Mouse (Mus musculus): ENCODE measurements around the gene 9930111J21Rik1. TPM values are rescaled to one million over a fixed set of nuclear protein-coding genes. Genes with fewer than 3 reads are reported as not detected.

Gene 9930111J21Rik1
- 100 to 1,000 TPM; 102 to 112 TPM for total RNA-seq (2023)

GRCm38 (mm10) chr11:48979251-48979650 is at the start of gene 9930111J21Rik1:
Gene 9930111J21Rik1, minus strand, starts transcription at chr11:48979398.

GRCm38 (mm10) chr11:48994018-48994417 is 14.8 kb upstream of the 9930111J21Rik1 start, which contains the start of gene Tgtp1:
Gene Tgtp1, minus strand, starts transcription at chr11:48994172.

GRCm38 (mm10) chr11:48991740-48992520 is 12.7 kb upstream of the 9930111J21Rik1 start, which contains the start of gene Gm12185:
Gene Gm12185, minus strand, starts transcription at chr11:48992226.

GRCm38 (mm10) chr11:48978240-48978939 is 808 bp downstream of the 9930111J21Rik1 start, which contains the start of gene Olfr56:
Gene Olfr56, plus strand, starts transcription at chr11:48978889.

GRCm38 (mm10) chr11:48946090-48946489 is 33.1 kb downstream of the 9930111J21Rik1 start, which contains the start of gene Psme2b:
Gene Psme2b, minus strand, starts transcription at chr11:48946190.

GRCm38 (mm10) chr11:48902021-48902420 is 77.2 kb downstream of the 9930111J21Rik1 start, which contains the start of gene Gm5431:
Gene Gm5431, minus strand, starts transcription at chr11:48902214.

Other genes with a start within 250 kb of the 9930111J21Rik1 start
- 1,000 to 10,000 TPM; 1,438 to 1,488 TPM for gene Rack1, start 179.1 kb downstream of the 9930111J21Rik1 start, total RNA-seq (2023)
- gene Trim41, start 162.0 kb downstream of the 9930111J21Rik1 start, total RNA-seq (2023) = 10 to 100 TPM; 61.3 TPM
- 100 to 1,000 TPM; 172 to 185 TPM for gene Trim7, start 153.3 kb downstream of the 9930111J21Rik1 start, total RNA-seq (2023)
- under 1 TPM; 0.52 to 0.59 TPM for gene Gm12184, start 152.7 kb downstream of the 9930111J21Rik1 start, total RNA-seq (2023)
- gene Irgm1, start 107.7 kb downstream of the 9930111J21Rik1 start, total RNA-seq (2023) = 10 to 100 TPM; 35.3 to 54.8 TPM
- gene Gm5431, start 77.2 kb downstream of the 9930111J21Rik1 start, total RNA-seq (2023) = 10 to 100 TPM in 1 of 2 experiments, 1 to 10 TPM in 1; 7.4 to 14.1 TPM
- gene Psme2b, start 33.2 kb downstream of the 9930111J21Rik1 start, total RNA-seq (2023) = 10 to 100 TPM; 59.4 to 62.0 TPM
- gene Olfr56, start 509 bp downstream of the 9930111J21Rik1 start, total RNA-seq (2023) = under 1 TPM; 0.68 to 0.70 TPM
- gene Gm12185, start 12.8 kb upstream of the 9930111J21Rik1 start, total RNA-seq (2023) = 1 to 10 TPM; 1.9 to 2.8 TPM
- 1 to 10 TPM; 2.2 to 4.3 TPM for gene Tgtp1, start 14.8 kb upstream of the 9930111J21Rik1 start, total RNA-seq (2023)
- gene 9930111J21Rik2, start 71.8 kb upstream of the 9930111J21Rik1 start, total RNA-seq (2023) = 100 to 1,000 TPM; 132 to 158 TPM
- gene Tgtp2, start 84.8 kb upstream of the 9930111J21Rik1 start, total RNA-seq (2023) = 1 to 10 TPM; 3.6 to 5.1 TPM
- gene Ifi47, start 97.2 kb upstream of the 9930111J21Rik1 start, total RNA-seq (2023) = 10 to 100 TPM; 37.3 to 48.6 TPM
- gene Olfr1396, start 135.5 kb upstream of the 9930111J21Rik1 start, total RNA-seq (2023) = not detected
- gene Olfr1395, start 162.9 kb upstream of the 9930111J21Rik1 start, total RNA-seq (2023) = not detected
- gene Olfr1394, start 175.0 kb upstream of the 9930111J21Rik1 start, total RNA-seq (2023) = not detected
- not detected for gene Btnl9, start 207.8 kb upstream of the 9930111J21Rik1 start, total RNA-seq (2023)
- gene Zfp62, start 223.9 kb upstream of the 9930111J21Rik1 start, total RNA-seq (2023) = 100 to 1,000 TPM; 127 to 140 TPM